25 mouse cellular contexts compared by ENCODE assay signal in the genomic region with DNA sequence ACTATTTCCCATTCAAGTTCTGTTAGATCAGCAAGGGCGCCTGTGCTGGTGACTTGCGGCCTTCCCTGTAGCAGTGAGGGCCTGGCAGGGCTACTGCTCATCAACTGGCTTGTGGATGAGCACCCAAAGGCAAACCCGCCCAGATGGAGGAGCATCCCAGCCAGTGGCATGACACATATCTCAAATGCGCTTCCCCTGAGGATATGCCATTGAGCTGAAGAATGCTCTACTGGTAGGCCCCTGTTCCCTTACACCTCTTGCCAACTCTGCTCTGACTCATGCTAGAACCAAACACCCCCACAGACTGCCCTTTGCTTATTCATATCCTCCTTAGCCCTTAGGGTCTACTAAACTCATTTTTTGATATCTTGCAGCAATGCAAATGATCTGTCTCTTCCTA. TPM values are rescaled to one million over a fixed set of nuclear protein-coding genes. Genes with fewer than 3 reads are reported as not detected.
"Had no signal": no experiment of that assay in that cellular context is flagged by ENCODE, and none has a peak within 500 bp of the region (broad histone marks: within the 10 kb centered on the region; RNA-seq: fewer than 3 reads in every experiment).

No protein-coding gene starts in this region.

- H3K27ac ChIP-seq: gastrocnemius, adult 2 months; heart, embryonic 10.5 days; hindbrain, embryonic 10.5 days; hindbrain, embryonic 12.5 days; hindbrain, embryonic 14.5 days; intestine, embryonic 15.5 days; layer of hippocampus, adult 2 months; left cerebral cortex, adult 2 months; limb, embryonic 10.5 days; limb, embryonic 12.5 days; liver, embryonic 13.5 days; liver, embryonic 15.5 days had no signal

- H3K4me3 ChIP-seq: gastrocnemius, adult 2 months; heart, embryonic 10.5 days; heart, embryonic 12.5 days; hindbrain, embryonic 10.5 days; hindbrain, embryonic 12.5 days; intestine, embryonic 15.5 days; layer of hippocampus, adult 2 months; left cerebral cortex, adult 2 months; limb, embryonic 10.5 days; limb, embryonic 12.5 days; liver, embryonic 13.5 days; liver, embryonic 15.5 days had no signal

- H3K4me2 ChIP-seq: hindbrain, embryonic 12.5 days; hindbrain, embryonic 14.5 days; intestine, embryonic 15.5 days; limb, embryonic 12.5 days; liver, embryonic 11.5 days; liver, embryonic 13.5 days; liver, embryonic 15.5 days had no signal

- H3K9ac ChIP-seq: heart, embryonic 12.5 days; hindbrain, embryonic 12.5 days; hindbrain, embryonic 14.5 days; intestine, embryonic 15.5 days; limb, embryonic 12.5 days; liver, embryonic 13.5 days; liver, embryonic 15.5 days had no signal

- ATAC-seq: hindbrain, embryonic 16.5 days; inflammation-experienced regulatory T-cells, adult 6 months; intestine, embryonic 15.5 days had no signal

- DNase-seq: gastrocnemius, adult 2 months; gastrocnemius, postnatal 10 days; gastrocnemius, postnatal 25 days; heart, adult 18-20 months; heart, postnatal 4 days; kidney, adult 11 months; kidney, adult 2 months; kidney, postnatal 10 days; kidney, postnatal 4 days; liver; liver, embryonic 13.5 days had no signal

- H3K36me3 ChIP-seq: heart, embryonic 10.5 days; heart, embryonic 12.5 days; hindbrain, embryonic 10.5 days; hindbrain, embryonic 12.5 days; intestine, embryonic 15.5 days; limb, embryonic 10.5 days; limb, embryonic 12.5 days; liver, embryonic 13.5 days; liver, embryonic 15.5 days had no signal

- H3K27me3 ChIP-seq: intestine, embryonic 15.5 days; liver, embryonic 13.5 days; liver, embryonic 15.5 days had no signal

- H3K9me3 ChIP-seq: heart, embryonic 10.5 days; heart, embryonic 12.5 days; hindbrain, embryonic 10.5 days; hindbrain, embryonic 12.5 days; intestine, embryonic 15.5 days; limb, embryonic 10.5 days; limb, embryonic 12.5 days; liver, embryonic 13.5 days; liver, embryonic 15.5 days had no signal

- H3K4me1 ChIP-seq: heart, embryonic 10.5 days; hindbrain, embryonic 10.5 days; hindbrain, embryonic 12.5 days; intestine, embryonic 15.5 days; limb, embryonic 12.5 days; liver, embryonic 13.5 days; liver, embryonic 15.5 days had no signal

RNA-seq across cellular contexts. Expression of a gene that starts 57.4 kb away (rescaled TPM):
- polyA plus RNA-seq: inflammation-experienced regulatory T-cells, adult 6 months had no signal
